Mouse (Mus musculus) E14TG2a.4 (cell line): ENCODE results near the gene Nfu1.
"Not testable (repeated sequence)": the region's sequence is repeated elsewhere in the genome, so short reads cannot be mapped to it uniquely, and the experiment has no call there.

Experiments
- H3K27me3 ChIP-seq: 2 replicates; pipeline ENCODE4 v1.6.1; 2014; ENCODE audit warnings: low read length, control low read depth; ENCODE audit not compliant: insufficient read depth
- H3K36me3 ChIP-seq: 2 replicates; pipeline ENCODE4 v1.6.1; 2014; ENCODE audit warnings: low read length, control low read depth; ENCODE audit not compliant: insufficient read depth
- H3K4me1 ChIP-seq: replicated peaks from 2 replicates; pipeline ENCODE4 v1.6.1; 2014; ENCODE audit warnings: low read depth, low read length, control low read depth
- H3K4me3 ChIP-seq: replicated peaks from 2 replicates; pipeline ENCODE4 v1.5.1; 2014; ENCODE audit warnings: mild to moderate bottlenecking, low read length
- H3K9me3 ChIP-seq: 2 replicates; pipeline ENCODE4 v1.6.1; 2014; ENCODE audit warnings: low read length, control low read depth
- CTCF ChIP-seq: conservative IDR thresholded peaks from 2 replicates; pipeline ENCODE4 v1.5.1; 2014; ENCODE audit warnings: low read length
- NANOG ChIP-seq: IDR thresholded peaks from 2 replicates; pipeline ENCODE4 v1.6.1; 2014; ENCODE audit warnings: borderline replicate concordance, low read length, mixed read lengths
- POU5F1 ChIP-seq: IDR thresholded peaks from 2 replicates; pipeline ENCODE4 v1.6.1; 2014; ENCODE audit warnings: low read length, borderline replicate concordance

Nfu1 gene

GRCm38 (mm10) chr6:87045507-87045906, 36.5 kb downstream of the Nfu1 start:
- TF ChIP-seq POU5F1 (no peak), CTCF (no peak), NANOG (no peak)
- no peaks in the 10 kb centered on the region for H3K9me3 ChIP-seq
- peaks cover 8% of the 10 kb centered on the region; the same call in 1 of the 2 replicates for H3K27me3 ChIP-seq
- H3K4me1 ChIP-seq: peaks cover 22% of the 10 kb centered on the region
- no peak overlapping the region for H3K4me3 ChIP-seq
- 0 out of 2 replicates have a peak, but pooled peaks cover 5% of the 10 kb centered on the region for H3K36me3 ChIP-seq

DNA sequence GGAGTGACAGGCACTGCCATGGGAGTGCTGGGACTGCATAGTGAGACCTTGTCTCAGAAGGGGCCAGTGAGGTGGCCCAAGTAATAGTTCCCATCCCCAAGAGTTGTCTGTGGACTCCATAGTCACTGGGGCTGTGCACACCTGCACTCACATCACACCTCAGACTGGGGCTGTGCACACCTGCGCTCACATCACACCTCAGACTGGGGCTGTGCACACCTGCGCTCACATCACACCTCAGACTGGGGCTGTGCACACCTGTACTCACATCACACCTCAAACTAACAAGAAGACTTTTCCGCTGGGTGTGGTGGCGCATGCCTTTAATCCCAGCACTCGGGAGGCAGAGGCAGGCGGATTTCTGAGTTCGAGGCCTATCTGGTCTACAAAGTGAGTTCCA, 39.7 kb downstream of the Nfu1 start:
- peaks cover 23% of the 10 kb centered on the region for H3K36me3 ChIP-seq
- not testable (repeated sequence) for H3K4me3 ChIP-seq

DNA sequence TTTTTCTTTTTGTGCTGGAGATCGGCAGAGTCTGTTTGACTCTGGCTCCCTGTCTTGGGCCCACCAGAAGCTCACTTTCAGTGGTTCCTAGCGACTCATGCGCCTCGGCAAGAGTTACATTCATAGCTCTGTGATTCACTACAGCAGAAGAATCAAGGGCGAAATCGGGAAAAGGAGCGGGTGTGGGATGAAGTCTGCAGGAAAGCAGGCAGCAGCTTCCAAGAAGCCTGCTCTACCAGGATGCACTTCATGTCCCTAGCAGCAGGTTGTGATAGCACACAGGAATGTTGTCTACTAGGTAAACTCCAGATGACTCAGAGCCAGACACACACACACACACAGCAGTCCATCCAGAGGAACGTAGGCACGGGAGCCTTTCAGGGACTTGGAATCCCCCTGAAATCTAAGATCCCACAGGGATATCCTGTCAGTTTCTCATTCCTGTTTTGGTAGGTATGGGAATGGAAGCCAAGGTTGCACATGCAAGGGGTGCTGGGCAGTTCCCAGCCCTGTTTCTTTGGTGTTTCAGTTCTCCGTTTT, 42.9 kb downstream of the Nfu1 start:
- Histone ChIP-seq H3K9me3 (no peaks in the 10 kb centered on the region), H3K27me3 (no peaks in the 10 kb centered on the region), H3K4me1 (peaks cover 7% of the 10 kb centered on the region; the same call in 1 of the 2 replicates), H3K36me3 (peaks cover 41% of the 10 kb centered on the region), H3K4me3 (no peak overlapping the region)
- TF ChIP-seq NANOG (no peak), POU5F1 (no peak), CTCF (no peak)

More for the DNA sequence above, 39.7 kb downstream of the Nfu1 start:
- H3K9me3 ChIP-seq, H3K27me3 ChIP-seq: not testable (repeated sequence)
- peaks cover 14% of the 10 kb centered on the region for H3K4me1 ChIP-seq

- H3K4me1 ChIP-seq: peaks cover 7% of the 10 kb centered on the region; the same call in 1 of the 2 replicates
- TF ChIP-seq CTCF: no peak
- TF ChIP-seq NANOG: no peak
- no peak for TF ChIP-seq POU5F1
- H3K9me3 ChIP-seq: no peaks in the 10 kb centered on the region
- H3K4me3 ChIP-seq: no peak overlapping the region
- peaks cover 52% of the 10 kb centered on the region for H3K36me3 ChIP-seq
- H3K27me3 ChIP-seq: no peaks in the 10 kb centered on the region
Measured at GRCm38 (mm10) chr6:87054193-87054592, 45.2 kb downstream of the Nfu1 start.

- H3K4me1 ChIP-seq: peaks cover 3% of the 10 kb centered on the region; the same call in 1 of the 2 replicates
- TF ChIP-seq NANOG: no peak
- peaks cover 40% of the 10 kb centered on the region for H3K36me3 ChIP-seq
- no peaks in the 10 kb centered on the region for H3K9me3 ChIP-seq
- no peaks in the 10 kb centered on the region for H3K27me3 ChIP-seq
- no peak overlapping the region for H3K4me3 ChIP-seq
Measured at GRCm38 (mm10) chr6:87059754-87060153, 50.7 kb downstream of the Nfu1 start.

- no peaks in the 10 kb centered on the region for H3K9me3 ChIP-seq
- TF ChIP-seq POU5F1 (no peak), CTCF (no peak), NANOG (no peak)
- H3K27me3 ChIP-seq: no peaks in the 10 kb centered on the region
- H3K36me3 ChIP-seq: peaks cover 44% of the 10 kb centered on the region
- no peak overlapping the region for H3K4me3 ChIP-seq
- peaks cover 7% of the 10 kb centered on the region; the same call in 1 of the 2 replicates for H3K4me1 ChIP-seq
Measured at GRCm38 (mm10) chr6:87063586-87063985, 54.5 kb downstream of the Nfu1 start.

GRCm38 (mm10) chr6:87068209-87068608, 59.2 kb downstream of the Nfu1 start:
- no peaks in the 10 kb centered on the region for H3K9me3 ChIP-seq
- H3K4me1 ChIP-seq: peaks cover 7% of the 10 kb centered on the region; the same call in 1 of the 2 replicates
- no peaks in the 10 kb centered on the region for H3K27me3 ChIP-seq
- TF ChIP-seq POU5F1 (no peak), CTCF (no peak), NANOG (no peak)
- no peak overlapping the region for H3K4me3 ChIP-seq
- peaks cover 63% of the 10 kb centered on the region for H3K36me3 ChIP-seq

DNA sequence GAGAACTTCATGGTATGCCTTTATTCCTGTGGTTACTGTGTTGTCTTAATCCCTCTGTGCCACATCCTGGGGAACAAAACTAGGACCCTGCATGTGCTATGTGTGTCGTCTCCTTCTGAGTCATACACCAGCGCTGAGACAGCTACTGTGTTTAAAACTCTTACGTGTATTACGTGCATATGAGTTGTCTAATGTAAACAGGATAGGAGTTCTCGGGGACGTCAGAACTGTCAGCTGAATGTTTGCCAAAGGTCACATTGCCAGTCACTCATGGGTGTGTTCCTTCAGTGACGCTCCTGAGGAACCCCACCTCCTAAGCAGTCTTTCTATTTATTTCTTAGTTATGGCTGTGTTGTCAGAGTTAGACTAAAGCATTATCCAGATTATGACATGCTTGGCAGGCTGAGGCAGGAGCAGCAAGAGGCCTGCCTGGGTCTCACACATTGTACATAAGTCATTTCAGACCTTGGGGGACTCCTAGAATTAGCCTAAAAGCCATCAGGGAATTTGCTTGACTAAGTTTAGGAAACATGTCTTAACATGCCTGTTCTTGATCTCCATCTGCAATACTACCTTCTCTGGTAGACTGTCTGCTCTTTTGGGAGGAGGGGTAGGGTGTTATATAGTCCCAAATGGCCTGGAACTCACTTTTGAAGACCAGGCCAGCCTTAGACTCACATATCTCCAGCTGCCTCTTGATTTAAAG, 60.3 kb downstream of the Nfu1 start:
- TF ChIP-seq NANOG: no peak
- TF ChIP-seq POU5F1: no peak
- no peak for TF ChIP-seq CTCF

DNA sequence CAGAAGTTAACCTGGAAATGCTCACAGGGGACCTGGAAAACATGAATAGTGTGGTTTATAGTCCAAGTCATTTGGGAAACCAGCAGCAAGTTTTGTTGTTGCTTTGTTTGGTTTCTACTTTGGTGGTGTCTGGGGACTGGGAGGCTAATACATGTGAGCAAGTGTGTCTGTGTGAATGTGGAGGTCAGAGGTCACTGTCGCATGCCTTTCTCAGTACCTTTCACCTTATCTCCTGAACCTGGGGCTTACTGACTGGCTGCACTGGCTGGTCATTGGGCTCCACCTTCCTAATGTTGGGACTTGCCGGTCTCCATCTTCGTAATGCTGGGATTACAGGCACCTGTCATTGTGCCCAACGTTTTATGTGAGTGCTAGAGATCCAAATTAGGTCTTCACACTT, 61.6 kb downstream of the Nfu1 start:
- H3K9me3 ChIP-seq: no peaks in the 10 kb centered on the region
- H3K4me1 ChIP-seq: no peaks in the 10 kb centered on the region
- H3K4me3 ChIP-seq: no peak overlapping the region
- no peaks in the 10 kb centered on the region for H3K27me3 ChIP-seq
- TF ChIP-seq POU5F1 (no peak), CTCF (no peak), NANOG (no peak)
- peaks cover 60% of the 10 kb centered on the region for H3K36me3 ChIP-seq

More for the DNA sequence above, 60.3 kb downstream of the Nfu1 start:
- Histone ChIP-seq H3K9me3 (no peaks in the 10 kb centered on the region), H3K36me3 (peaks cover 61% of the 10 kb centered on the region), H3K27me3 (no peaks in the 10 kb centered on the region), H3K4me1 (peaks cover 7% of the 10 kb centered on the region; the same call in 1 of the 2 replicates), H3K4me3 (no peak overlapping the region)
